Mouse (Mus musculus) thymus, adult 2 months (tissue): ENCODE measurements at regions not wholly inside any gene's neighbourhood (a gene's known extent, or its start where the extent isn't known, plus 50 kb on each side); places are given as distances from the start of the nearest gene placed in this dataset.

Experiments
- DNase-seq: peaks from one replicate; pipeline ENCODE4 v3.0.0; 2021
- H3K27ac ChIP-seq: fragments of 200-500 bp; 2 replicates; pipeline ENCODE4 v1.5.1; 2012; ENCODE audit warnings: low read length, control low read depth; ENCODE audit not compliant: control insufficient read depth, insufficient read depth
- H3K27me3 ChIP-seq: fragments of 200-500 bp; 2 replicates; pipeline ENCODE4 v1.6.1; 2012; ENCODE audit warnings: mild to moderate bottlenecking, low read length, moderate library complexity, mixed read lengths; ENCODE audit not compliant: control insufficient read depth, insufficient read depth
- H3K36me3 ChIP-seq: fragments of 200-500 bp; 2 replicates; pipeline ENCODE4 v1.6.1; 2012; ENCODE audit warnings: mild to moderate bottlenecking, low read length, moderate library complexity; ENCODE audit not compliant: control insufficient read depth, insufficient read depth
- H3K4me1 ChIP-seq: fragments of 200-500 bp; replicated peaks from 2 replicates; pipeline ENCODE4 v1.6.1; 2012; ENCODE audit warnings: low read length; ENCODE audit not compliant: control insufficient read depth, insufficient read depth
- H3K4me3 ChIP-seq: fragments of 200-500 bp; 2 replicates; pipeline ENCODE4 v1.5.1; 2012; ENCODE audit warnings: mild to moderate bottlenecking, low read length, control low read depth, moderate library complexity; ENCODE audit not compliant: control insufficient read depth, insufficient read depth
- CTCF ChIP-seq: fragments of 200-500 bp; IDR thresholded peaks from 2 replicates; pipeline ENCODE4 v1.5.1; 2012; ENCODE audit warnings: mild to moderate bottlenecking, control low read depth, low read length, moderate library complexity, borderline replicate concordance; ENCODE audit not compliant: control insufficient read depth, poor library complexity, insufficient read depth; ENCODE audit errors: extremely low read depth
- POLR2A ChIP-seq: fragments of 200-500 bp; IDR thresholded peaks from 2 replicates; pipeline ENCODE4 v1.6.1; 2012; ENCODE audit warnings: mild to moderate bottlenecking, low read length, control low read depth, moderate library complexity; ENCODE audit not compliant: control insufficient read depth, poor library complexity, insufficient read depth; ENCODE audit errors: extremely low read depth
- WGBS: fragments of 180-500 bp; shearing (Covaris S2); methylation state at CpG from one replicate; pipeline ENCODE4 v1.1.7; 2018; 5-methylcytosine and 5-hydroxymethylcytosine counted together

- WGBS: 92% methylated on average over 7 of the region's 7 CpGs
- Histone ChIP-seq H3K36me3 (no peaks in the 10 kb centered on the region), H3K27me3 (no peaks in the 10 kb centered on the region), H3K4me1 (no peaks in the 10 kb centered on the region), H3K27ac (no peak overlapping the region), H3K4me3 (no peak overlapping the region)
- TF ChIP-seq CTCF (no peak), POLR2A (no peak)
- DNase-seq: no peak
Observed at GRCm38 (mm10) chr11:112974893-112975292, 192.9 kb downstream of the Sox9 start.

- Histone ChIP-seq H3K4me3 (no peak overlapping the region), H3K36me3 (no peaks in the 10 kb centered on the region), H3K27ac (no peak overlapping the region), H3K27me3 (no peaks in the 10 kb centered on the region), H3K4me1 (no peaks in the 10 kb centered on the region)
- TF ChIP-seq CTCF (no peak), POLR2A (no peak)
- DNase-seq: no peak
- WGBS: 36% methylated on average over 12 of the region's 12 CpGs
Observed at GRCm38 (mm10) chr11:112976914-112977785, 195.1 kb downstream of the Sox9 start.

DNA sequence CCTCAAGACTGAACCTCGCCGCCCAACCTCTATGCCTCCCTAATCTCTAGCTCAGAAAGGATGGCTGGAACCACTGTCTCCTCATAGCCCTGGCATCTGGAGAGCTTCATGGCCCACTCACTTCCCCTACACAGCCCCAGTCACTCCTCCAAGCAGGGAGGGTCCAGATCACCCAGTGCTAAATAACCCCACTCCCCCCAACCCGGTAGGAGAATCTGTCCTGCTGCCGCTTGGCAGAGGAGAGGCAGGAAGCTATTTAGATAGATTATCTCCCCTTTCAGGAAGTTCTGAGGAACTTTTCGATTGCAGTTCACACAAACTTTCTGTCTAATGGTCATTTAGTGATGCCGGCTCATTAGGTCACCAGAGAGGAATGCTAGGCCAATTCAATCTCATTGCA is 196.9 kb downstream of the Sox9 start:
- Histone ChIP-seq H3K36me3 (no peaks in the 10 kb centered on the region), H3K27me3 (no peaks in the 10 kb centered on the region), H3K4me1 (no peaks in the 10 kb centered on the region), H3K4me3 (no peak overlapping the region), H3K27ac (no peak overlapping the region)
- DNase-seq: no peak
- WGBS: 25% methylated on average over 6 of the region's 6 CpGs
- TF ChIP-seq POLR2A: no peak
- TF ChIP-seq CTCF: no peak

GRCm38 (mm10) chr11:112979413-112979812 is 197.4 kb downstream of the Sox9 start:
- WGBS: 81% methylated on average over 10 of the region's 10 CpGs
- no peaks in the 10 kb centered on the region for H3K27me3 ChIP-seq
- H3K4me1 ChIP-seq: no peaks in the 10 kb centered on the region
- no peak for DNase-seq
- TF ChIP-seq CTCF: no peak
- TF ChIP-seq POLR2A: no peak
- H3K36me3 ChIP-seq: no peaks in the 10 kb centered on the region
- no peak overlapping the region for H3K27ac ChIP-seq
- no peak overlapping the region for H3K4me3 ChIP-seq

DNA sequence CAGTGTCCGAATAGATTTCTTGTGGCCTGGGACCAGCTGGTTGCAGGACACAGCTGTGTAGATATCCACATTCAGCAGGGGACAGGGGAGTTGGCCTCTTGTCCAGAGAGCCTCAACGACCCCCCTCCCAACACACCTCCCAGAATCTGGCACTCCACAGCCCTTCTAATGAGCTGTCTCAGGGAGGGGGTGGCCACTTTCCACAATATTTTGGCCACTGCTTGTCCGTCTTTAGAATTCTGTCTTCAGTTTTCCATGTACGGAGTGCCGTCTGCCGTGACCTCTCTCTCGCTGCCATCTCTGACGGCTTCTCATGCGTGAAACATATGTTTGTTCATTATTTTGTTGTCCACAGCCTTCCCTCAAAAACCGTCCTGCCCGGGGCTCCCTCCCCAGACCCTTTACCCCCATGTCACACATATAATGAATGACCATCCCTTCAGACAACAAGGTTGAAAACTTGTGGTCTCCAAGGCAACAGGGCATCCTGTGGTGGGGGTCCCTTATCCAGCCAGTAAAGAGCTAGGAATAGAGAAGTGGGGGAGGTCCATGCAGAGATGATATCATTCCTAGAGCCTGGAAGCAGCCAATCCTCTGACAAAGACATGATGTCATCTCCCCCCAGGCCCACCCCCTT is 200.3 kb downstream of the Sox9 start:
- DNase-seq: no peak
- Histone ChIP-seq H3K27ac (no peak overlapping the region), H3K27me3 (no peaks in the 10 kb centered on the region), H3K4me3 (no peak overlapping the region), H3K4me1 (no peaks in the 10 kb centered on the region), H3K36me3 (no peaks in the 10 kb centered on the region)
- TF ChIP-seq CTCF: no peak
- no peak for TF ChIP-seq POLR2A
- 89% methylated on average over 11 of the region's 11 CpGs for WGBS

GRCm38 (mm10) chr11:112982802-112983591 is 201.0 kb downstream of the Sox9 start:
- no peak overlapping the region for H3K27ac ChIP-seq
- TF ChIP-seq CTCF: no peak
- no peak for TF ChIP-seq POLR2A
- no peaks in the 10 kb centered on the region for H3K27me3 ChIP-seq
- WGBS: 86% methylated on average over 9 of the region's 9 CpGs
- H3K4me3 ChIP-seq: no peak overlapping the region
- H3K36me3 ChIP-seq: no peaks in the 10 kb centered on the region
- no peaks in the 10 kb centered on the region for H3K4me1 ChIP-seq
- DNase-seq: no peak
